Mouse (Mus musculus): ENCODE data around the gene Gm21970.

Gm21970 gene

DNA sequence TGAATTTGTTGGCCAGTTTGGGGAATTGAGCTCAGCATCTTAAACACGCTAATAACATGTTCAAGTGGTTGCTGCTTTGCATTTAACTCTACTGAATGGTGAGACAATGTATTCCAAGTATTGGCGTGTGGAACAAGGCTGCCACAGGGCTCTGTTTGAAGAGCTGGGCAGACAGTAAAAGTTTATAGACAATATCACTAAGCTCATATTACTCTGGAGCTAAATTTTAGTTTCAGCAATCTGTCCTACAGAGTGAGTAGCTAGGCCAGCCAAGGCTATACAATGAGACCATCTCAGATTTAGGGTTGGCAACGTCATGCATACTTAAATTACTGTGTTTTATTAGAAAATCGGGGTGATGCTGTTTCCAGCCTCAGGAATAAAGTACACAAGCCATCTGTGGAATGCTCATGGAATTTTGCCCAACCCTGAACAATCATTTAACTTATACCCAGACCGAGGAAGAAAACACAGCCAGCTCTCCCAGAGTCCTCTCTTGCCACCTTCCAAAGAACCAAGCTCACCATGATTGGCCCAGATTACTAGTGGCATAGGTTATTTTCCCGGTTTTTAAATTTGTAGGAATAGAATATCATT, 10.1 kb downstream of the Gm21970 start:
- no peak for DNase-seq (ENCODE audit: low spot score in 2 of 2)

DNA sequence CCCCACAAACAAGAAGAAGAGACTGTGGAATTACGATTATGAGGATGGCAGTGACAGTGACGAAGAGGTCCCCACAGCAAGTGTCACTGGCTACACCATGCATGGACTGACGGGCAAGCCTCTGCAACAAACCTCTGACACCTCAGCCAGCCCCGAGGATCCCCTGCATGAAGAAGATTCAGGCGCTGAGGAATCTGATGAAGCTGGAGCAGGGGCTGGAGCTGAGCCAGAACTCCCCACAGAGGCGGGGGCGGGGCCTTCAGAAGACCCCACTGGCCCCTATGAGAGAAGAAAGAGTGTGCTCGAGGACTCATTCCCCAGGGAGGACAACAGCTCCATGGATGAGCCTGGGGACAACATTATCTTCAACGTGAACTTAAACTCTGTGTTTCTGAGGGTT, 12.3 kb downstream of the Gm21970 start:
- DNase-seq (ENCODE audit: low spot score in 2 of 2) = no peak

GRCm38 (mm10) chr16:91404187-91404586, 12.7 kb downstream of the Gm21970 start:
- no peak for DNase-seq (ENCODE audit: low spot score in 2 of 2)

DNA sequence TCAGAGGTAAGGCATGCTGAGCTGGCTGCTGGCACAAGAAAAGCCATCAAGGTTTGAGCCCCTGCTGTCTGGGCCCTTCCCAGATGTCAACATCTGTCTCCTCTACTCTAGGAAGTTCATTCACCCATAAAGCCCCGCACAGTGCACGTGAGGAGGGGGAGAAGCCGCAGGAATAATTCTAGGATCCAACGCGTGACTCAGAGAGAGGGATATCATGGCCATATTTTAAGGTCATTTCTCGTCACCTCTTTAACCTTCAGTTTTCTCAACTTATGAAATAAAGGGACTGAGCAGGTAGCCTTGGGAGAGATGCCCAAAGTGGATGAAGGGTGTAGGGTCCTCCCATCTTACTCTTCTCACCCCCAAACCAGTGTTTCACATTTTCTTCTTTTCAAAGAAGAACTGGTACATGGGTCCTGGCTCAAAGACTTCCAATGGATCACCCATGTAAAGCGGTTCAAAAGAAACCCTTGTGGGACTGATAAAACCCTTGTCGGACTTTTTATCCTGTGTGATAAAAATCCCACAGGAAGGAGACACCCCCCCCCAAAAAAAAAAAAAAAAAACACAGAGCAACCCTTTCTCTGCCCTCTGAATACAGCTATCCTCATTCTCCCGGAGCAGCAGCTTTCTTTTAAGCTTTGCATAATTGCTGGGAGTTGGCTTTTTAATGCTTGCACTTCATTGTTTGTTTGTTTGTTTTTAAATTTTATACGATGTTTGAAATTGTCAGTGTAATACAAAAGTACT, 13.5 kb downstream of the Gm21970 start:
- no peak for DNase-seq (ENCODE audit: low spot score in 2 of 2)

GRCm38 (mm10) chr16:91405640-91406584, 14.4 kb downstream of the Gm21970 start, which contains the start of gene Il10rb:
Gene Il10rb (plus strand): TSS chr16:91406164.
- DNase-seq (ENCODE audit: low spot score in 2 of 2) = peak; percentile 88

DNA sequence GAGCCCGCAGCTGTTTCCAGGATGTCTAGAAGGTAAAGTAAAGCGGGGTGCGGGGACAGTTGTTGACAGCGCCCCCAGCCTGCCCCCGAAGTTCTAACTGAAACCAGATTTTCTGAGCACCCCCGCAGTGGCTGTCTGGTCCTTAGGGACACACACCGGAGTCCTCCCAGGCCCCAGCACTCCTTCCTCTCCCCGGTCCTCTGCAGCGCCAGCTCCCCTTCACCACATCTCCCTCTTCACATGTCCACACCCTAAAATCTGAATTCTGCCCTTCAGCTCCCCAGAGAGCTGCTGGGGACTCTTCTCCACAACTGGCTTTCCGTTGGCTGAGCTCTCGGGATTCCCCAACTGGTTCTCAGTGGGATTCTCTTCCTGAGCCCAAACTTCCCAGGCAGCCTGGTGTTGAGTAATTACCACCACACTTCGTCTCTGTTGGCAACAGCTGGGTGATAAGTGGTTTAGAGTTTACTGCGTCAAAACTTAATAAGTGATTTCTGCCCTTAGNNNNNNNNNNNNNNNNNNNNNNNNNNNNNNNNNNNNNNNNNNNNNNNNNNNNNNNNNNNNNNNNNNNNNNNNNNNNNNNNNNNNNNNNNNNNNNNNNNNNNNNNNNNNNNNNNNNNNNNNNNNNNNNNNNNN, 15.2 kb downstream of the Gm21970 start:
- DNase-seq (ENCODE audit: low spot score in 2 of 2) = peak; percentile 75

DNA sequence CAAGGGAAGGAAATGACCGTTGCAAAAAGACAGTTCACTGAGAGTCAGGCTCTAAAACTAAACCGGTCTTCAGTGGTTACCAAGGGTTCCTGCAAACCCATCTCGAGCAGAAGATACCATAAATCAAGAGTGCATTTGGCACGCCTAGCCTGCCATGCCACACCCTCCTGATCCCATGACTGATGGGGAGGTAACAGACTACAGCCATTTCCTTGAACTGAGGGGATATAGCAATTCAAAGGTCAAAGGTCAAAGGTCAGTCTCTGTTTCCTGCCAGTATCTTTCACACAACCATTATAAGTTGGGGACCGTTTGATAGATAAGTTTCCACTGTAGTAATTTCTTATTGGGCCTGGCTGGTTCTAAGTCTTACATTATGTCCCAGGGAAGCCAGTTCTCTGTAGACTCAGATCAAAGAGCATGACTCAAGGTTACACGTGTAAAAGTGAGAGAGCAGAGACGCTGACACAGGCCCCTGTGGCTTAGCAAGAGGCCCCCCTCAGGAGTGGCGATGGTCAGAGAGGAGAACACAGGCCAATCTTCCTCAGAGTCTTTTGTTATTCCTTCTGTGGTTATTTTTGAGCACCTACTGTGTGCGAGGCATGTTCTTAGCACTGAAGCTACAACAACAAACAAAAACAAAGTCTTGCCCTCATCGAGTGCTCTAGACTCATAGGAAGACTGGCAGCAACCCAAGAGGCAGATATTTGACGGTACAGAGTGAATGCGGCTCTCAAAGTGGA, 21.8 kb downstream of the Gm21970 start:
- no peak for DNase-seq (ENCODE audit: low spot score in 2 of 2)

GRCm38 (mm10) chr16:91415391-91416189, 24.1 kb downstream of the Gm21970 start:
- peak in 1 of 2 experiments; percentile 61 for DNase-seq (ENCODE audit: low spot score in 2 of 2)

- DNase-seq (ENCODE audit: low spot score in 2 of 2) = no peak
Observed at GRCm38 (mm10) chr16:91416357-91416756, 24.8 kb downstream of the Gm21970 start.

- DNase-seq (ENCODE audit: low spot score in 2 of 2) = peak; percentile 66 to 80
Observed at GRCm38 (mm10) chr16:91416938-91417337, 25.4 kb downstream of the Gm21970 start.

GRCm38 (mm10) chr16:91418531-91418930, 27.0 kb downstream of the Gm21970 start:
- DNase-seq (ENCODE audit: low spot score in 2 of 2) = no peak

DNA sequence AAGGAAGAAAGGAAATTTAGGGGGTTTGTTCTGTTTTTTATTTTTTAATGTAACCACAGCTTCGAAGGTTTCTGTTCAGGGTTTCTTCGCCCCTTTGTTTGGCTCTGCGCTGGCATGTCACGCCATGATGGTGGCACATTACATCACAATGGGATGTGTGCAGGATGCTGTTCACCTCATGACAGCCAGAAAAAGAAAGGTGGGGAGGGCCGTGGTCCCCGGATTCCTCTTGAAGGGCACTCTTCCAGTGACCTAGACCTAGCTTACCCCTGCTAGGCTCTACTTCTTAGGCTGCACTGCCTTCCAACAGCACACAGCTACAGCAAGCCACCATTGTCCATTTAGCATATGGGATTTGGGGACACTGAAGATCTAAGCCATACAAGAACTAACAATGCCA, 34.3 kb downstream of the Gm21970 start:
- no peak for DNase-seq (ENCODE audit: low spot score in 2 of 2)

- no peak for DNase-seq (ENCODE audit: low spot score in 2 of 2)
Observed at GRCm38 (mm10) chr16:91426586-91426985, 35.1 kb downstream of the Gm21970 start.

DNA sequence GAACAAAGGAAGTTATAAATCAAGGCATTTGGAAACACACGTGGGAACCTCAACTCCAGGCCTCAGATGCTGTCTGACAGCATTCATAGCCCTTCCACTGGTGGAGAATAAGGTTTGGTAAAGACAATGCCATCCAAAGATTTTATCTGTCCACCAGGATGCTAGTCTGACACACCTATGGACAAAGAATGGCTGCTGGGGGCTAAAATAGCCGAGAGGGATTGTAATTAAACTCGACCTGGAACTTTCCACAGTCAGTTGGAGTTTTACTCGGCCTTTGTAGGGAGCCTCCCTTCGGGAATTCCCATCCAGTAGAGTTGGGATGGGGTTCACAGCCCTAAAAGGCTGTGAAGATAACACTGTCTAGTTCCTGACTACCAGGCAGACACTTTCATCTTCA, 35.9 kb downstream of the Gm21970 start:
- DNase-seq (ENCODE audit: low spot score in 2 of 2) = no peak

DNA sequence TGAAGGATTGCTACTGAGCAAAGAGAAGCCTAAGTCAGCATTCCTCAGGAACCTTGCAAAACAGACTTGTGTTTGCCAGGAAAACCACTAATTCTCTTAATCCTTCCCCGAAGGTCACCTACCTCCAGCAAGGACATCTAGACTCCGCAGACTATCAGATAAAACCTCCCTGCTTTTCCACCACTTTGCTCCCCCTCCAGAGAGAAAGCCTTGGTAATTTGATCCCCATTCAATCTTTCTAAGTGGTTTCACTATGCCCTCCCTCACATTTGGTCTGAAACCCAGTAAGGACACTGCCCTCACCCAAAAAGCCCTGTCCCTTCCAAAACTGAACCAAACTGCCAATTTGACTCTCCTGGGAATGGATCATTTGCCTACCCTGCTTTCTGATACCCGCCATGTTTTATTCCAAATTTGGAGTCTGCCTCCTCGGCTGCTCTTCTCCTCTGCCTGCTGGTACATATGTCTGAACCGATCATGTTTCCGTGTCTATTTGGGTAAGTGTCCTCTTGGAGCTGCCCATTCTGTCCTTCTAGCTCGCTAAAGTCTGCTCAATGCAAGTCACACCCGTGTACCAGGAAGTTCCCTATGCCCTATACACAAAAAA, 36.8 kb downstream of the Gm21970 start:
- no peak for DNase-seq (ENCODE audit: low spot score in 2 of 2)

DNA sequence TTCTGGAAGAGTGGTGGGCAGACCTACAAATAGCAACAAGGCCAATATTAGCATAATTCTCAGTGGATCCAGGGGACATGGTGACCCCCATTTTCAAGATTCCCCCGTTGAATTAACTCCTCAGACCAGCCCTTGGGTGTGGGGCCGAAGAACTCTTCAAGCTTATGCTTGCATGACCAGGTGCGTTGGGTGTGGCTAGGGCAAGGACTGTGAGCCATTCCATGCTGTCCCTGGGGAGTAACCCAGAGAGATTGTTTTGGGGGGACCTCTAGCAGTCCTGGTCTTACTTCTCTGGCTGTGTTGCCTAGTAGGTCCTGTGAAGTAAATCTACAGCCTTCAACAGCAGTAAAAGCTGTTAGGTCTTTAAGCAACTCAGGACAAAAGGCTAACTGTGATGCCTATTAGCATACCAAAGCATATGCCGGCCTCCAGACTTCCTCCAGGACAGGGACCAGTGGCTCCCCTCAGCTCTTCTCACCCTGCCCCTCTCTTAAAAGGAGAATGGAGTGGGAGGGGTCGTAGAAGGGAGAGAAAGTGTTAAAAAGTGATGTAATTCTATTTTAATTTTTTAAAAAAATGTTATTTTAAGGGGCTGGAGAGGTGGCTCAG, 41.3 kb downstream of the Gm21970 start:
- no peak for DNase-seq (ENCODE audit: low spot score in 2 of 2)

DNA sequence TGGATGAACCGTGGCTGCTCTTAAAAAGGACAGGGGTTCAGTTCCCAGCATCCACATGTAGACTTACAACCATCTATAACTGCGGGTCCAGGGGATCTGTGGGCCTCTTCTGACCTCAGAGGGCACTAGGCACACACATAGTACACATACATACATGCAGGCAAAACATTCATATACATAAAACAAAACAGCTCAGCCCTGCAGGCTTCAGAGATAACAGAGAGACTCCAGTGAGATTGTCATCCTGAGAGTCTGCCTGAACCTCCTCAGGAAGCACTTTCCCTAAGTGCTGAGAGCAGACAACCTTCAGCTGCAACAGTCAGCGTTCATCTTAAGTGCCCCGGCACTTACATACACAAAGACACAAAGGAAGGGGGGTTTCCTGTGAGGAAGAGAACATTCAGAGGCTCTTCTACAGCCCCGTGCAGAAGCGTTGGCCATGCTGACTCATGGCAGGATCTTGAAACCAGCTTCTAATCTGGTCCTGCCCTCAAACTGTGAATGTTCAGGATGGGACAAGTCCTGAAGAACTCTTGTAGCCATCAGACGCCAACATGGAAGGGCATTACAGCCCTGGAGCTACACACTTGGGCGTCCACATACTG, 41.9 kb downstream of the Gm21970 start:
- DNase-seq (ENCODE audit: low spot score in 2 of 2) = no peak

DNA sequence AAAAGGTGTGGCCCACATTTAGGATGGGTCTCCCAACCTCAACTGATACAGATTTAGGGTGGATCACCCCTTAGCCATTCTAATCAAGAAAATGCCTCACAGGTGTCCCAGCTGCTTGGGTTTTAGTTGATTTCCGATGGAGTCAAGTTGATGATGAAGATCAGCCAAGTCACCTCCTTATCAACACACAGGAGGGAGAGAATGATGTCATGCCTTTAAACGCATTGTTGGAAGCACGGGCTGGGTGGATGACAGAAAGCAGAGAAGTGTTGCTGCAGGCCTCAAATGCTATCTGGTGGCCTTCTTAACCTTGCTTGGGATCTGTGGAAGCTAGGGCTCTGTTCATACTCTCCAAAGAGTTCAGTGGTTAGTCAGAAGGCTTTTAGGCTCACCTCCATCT, 42.6 kb downstream of the Gm21970 start:
- no peak for DNase-seq (ENCODE audit: low spot score in 2 of 2)

- no peak for DNase-seq (ENCODE audit: low spot score in 2 of 2)
Observed at GRCm38 (mm10) chr16:91438081-91438480, 46.6 kb downstream of the Gm21970 start.

Data from heart, adult 9 months (tissue).